Mouse (Mus musculus) limb, embryonic 13.5 days (tissue): ENCODE results near the gene Stap2. TPM values are rescaled to one million over a fixed set of nuclear protein-coding genes. Genes with fewer than 3 reads are reported as not detected.

Source experiments
- ATAC-seq: fragments of 200-750 bp; cut with Nextera tagmentation; 2 replicates; pipeline ENCODE4 v1.8.0; 2017; ENCODE audit warnings: low read depth, moderate number of reproducible peaks, moderate TSS enrichment; ENCODE audit not compliant: low FRiP score
- H3K27ac ChIP-seq: fragments of 300-500 bp; sonication (generic); 2 replicates; pipeline ENCODE4 v1.5.1; 2015; ENCODE audit warnings: inconsistent platforms, mild to moderate bottlenecking, moderate library complexity
- H3K27me3 ChIP-seq: fragments of 300-500 bp; sonication (generic); 2 replicates; pipeline ENCODE4 v1.6.1; 2015; ENCODE audit warnings: mild to moderate bottlenecking, inconsistent platforms
- H3K36me3 ChIP-seq: fragments of 300-500 bp; sonication (generic); 2 replicates; pipeline ENCODE4 v1.6.1; 2015; ENCODE audit warnings: inconsistent platforms, mild to moderate bottlenecking, moderate library complexity
- H3K4me1 ChIP-seq: fragments of 300-500 bp; sonication (generic); 2 replicates; pipeline ENCODE4 v1.6.1; 2015; ENCODE audit warnings: inconsistent platforms
- H3K4me2 ChIP-seq: fragments of 300-500 bp; sonication (generic); replicated peaks from 2 replicates; pipeline ENCODE4 v1.6.1; 2015; ENCODE audit warnings: inconsistent platforms, mild to moderate bottlenecking, moderate library complexity
- H3K4me3 ChIP-seq: fragments of 300-500 bp; sonication (generic); 2 replicates; pipeline ENCODE4 v1.5.1; 2015; ENCODE audit warnings: moderate library complexity, mild to moderate bottlenecking, inconsistent platforms
- H3K9ac ChIP-seq: fragments of 300-500 bp; sonication (generic); 2 replicates; pipeline ENCODE4 v1.6.1; 2015; ENCODE audit warnings: mild to moderate bottlenecking, inconsistent platforms
- H3K9me3 ChIP-seq: fragments of 300-500 bp; sonication (generic); 2 replicates; pipeline ENCODE4 v1.6.1; 2016; ENCODE audit warnings: inconsistent platforms
- WGBS: fragments of 180-500 bp; shearing (Covaris S2); methylation state at CpG from one replicate; pipeline ENCODE4 v1.1.7; 2015; 5-methylcytosine and 5-hydroxymethylcytosine counted together
- polyA plus RNA-seq: library from polyadenylated mRNA; unstranded; fragments of >200 nt; fragmentation: Nextera tagmentation; extraction: Ambion mirVana; gene quantifications from 2 replicates; pipeline ENCODE4 v1.2.1, GENCODE M21; 2015

The Stap2 gene
- polyA plus RNA-seq, 1 experiment from 2014 or later, result 8.1 TPM

- peaks cover 43% of the 10 kb centered on the region for H3K27me3 ChIP-seq
- no peak overlapping the region for H3K27ac ChIP-seq
- no peaks in the 10 kb centered on the region for H3K36me3 ChIP-seq
- peaks cover 23% of the 10 kb centered on the region for H3K4me1 ChIP-seq
- no peaks in the 10 kb centered on the region for H3K9me3 ChIP-seq
- 69% methylated on average over 6 of the region's 6 CpGs for WGBS
- no peak overlapping the region for H3K9ac ChIP-seq
- H3K4me3 ChIP-seq, result no peak overlapping the region
- ATAC-seq, result no peak
- no peak overlapping the region for H3K4me2 ChIP-seq
These were observed 51.6 kb downstream of the Stap2 start for GRCm38 (mm10) chr17:55953751-55954150.

- no peaks in the 10 kb centered on the region for H3K36me3 ChIP-seq
- 75% methylated on average over 6 of the region's 6 CpGs for WGBS
- H3K9me3 ChIP-seq, result no peaks in the 10 kb centered on the region
- H3K4me2 ChIP-seq, result no peak within 1 kb of the TSS
- H3K4me3 ChIP-seq, result no peak within 1 kb of the TSS
- no peak within 1 kb of the TSS for H3K9ac ChIP-seq
- no peak within 1 kb of the TSS for H3K27ac ChIP-seq
- no peak for ATAC-seq
- peaks cover 14% of the 10 kb centered on the region for H3K4me1 ChIP-seq
- peaks cover 43% of the 10 kb centered on the region for H3K27me3 ChIP-seq
These were observed 52.8 kb downstream of the Stap2 start, which contains the start of gene Ebi3 for GRCm38 (mm10) chr17:55952447-55953027. Gene Ebi3, plus strand, starts transcription at chr17:55952640.

GRCm38 (mm10) chr17:55952041-55952440 lies 53.3 kb downstream of the Stap2 start:
- Histone ChIP-seq H3K4me1 (peaks cover 10% of the 10 kb centered on the region; the same call in 1 of the 2 replicates), H3K4me2 (no peak overlapping the region), H3K4me3 (no peak overlapping the region), H3K9me3 (no peaks in the 10 kb centered on the region), H3K27ac (no peak overlapping the region), H3K9ac (no peak overlapping the region), H3K36me3 (no peaks in the 10 kb centered on the region), H3K27me3 (peaks cover 43% of the 10 kb centered on the region)
- no peak for ATAC-seq

GRCm38 (mm10) chr17:55950601-55951000 lies 54.8 kb downstream of the Stap2 start:
- H3K27ac ChIP-seq, result no peak overlapping the region

GRCm38 (mm10) chr17:55949400-55949799 lies 56.0 kb downstream of the Stap2 start, which contains the start of gene Zfp119b:
Gene Zfp119b, minus strand, starts transcription at chr17:55949500.
- no peak for ATAC-seq
- Histone ChIP-seq H3K4me3 (no peak within 1 kb of the TSS), H3K9ac (no peak within 1 kb of the TSS), H3K4me1 (0 out of 2 replicates have a peak, but pooled peaks cover 5% of the 10 kb centered on the region), H3K4me2 (no peak within 1 kb of the TSS), H3K36me3 (no peaks in the 10 kb centered on the region), H3K27me3 (peaks cover 30% of the 10 kb centered on the region), H3K27ac (no peak within 1 kb of the TSS), H3K9me3 (no peaks in the 10 kb centered on the region)
- 91% methylated on average over 2 of the region's 2 CpGs for WGBS

More at GRCm38 (mm10) chr17:55950601-55951000, 54.8 kb downstream of the Stap2 start:
- no peak overlapping the region for H3K4me3 ChIP-seq
- no peaks in the 10 kb centered on the region for H3K36me3 ChIP-seq
- ATAC-seq, result no peak
- H3K4me1 ChIP-seq, result 0 out of 2 replicates have a peak, but pooled peaks cover 3% of the 10 kb centered on the region
- H3K9ac ChIP-seq, result no peak overlapping the region
- no peak overlapping the region for H3K4me2 ChIP-seq
- peaks cover 42% of the 10 kb centered on the region for H3K27me3 ChIP-seq
- 70% methylated on average over 9 of the region's 9 CpGs for WGBS
- H3K9me3 ChIP-seq, result no peaks in the 10 kb centered on the region

- no peak overlapping the region for H3K4me3 ChIP-seq
- H3K9ac ChIP-seq, result no peak overlapping the region
- no peak overlapping the region for H3K4me2 ChIP-seq
- H3K27me3 ChIP-seq, result peaks cover 22% of the 10 kb centered on the region; the same call in 1 of the 2 replicates
- 0 out of 2 replicates have a peak, but pooled peaks cover 5% of the 10 kb centered on the region for H3K4me1 ChIP-seq
- WGBS, result 85% methylated on average over 4 of the region's 4 CpGs
- H3K9me3 ChIP-seq, result no peaks in the 10 kb centered on the region
- H3K27ac ChIP-seq, result no peak overlapping the region
- no peaks in the 10 kb centered on the region for H3K36me3 ChIP-seq
- ATAC-seq, result no peak
These were observed 56.7 kb downstream of the Stap2 start for GRCm38 (mm10) chr17:55948647-55949046.

Other genes starting within 250 kb of the Stap2 start
- gene Zfp119a, start 126.7 kb downstream of the Stap2 start, polyA plus RNA-seq, result 11.0 and 11.3 TPM in 2 replicates
- gene Zfp959, start 113.5 kb downstream of the Stap2 start, polyA plus RNA-seq, result 13.9 and 14.3 TPM in 2 replicates
- 7.0 and 7.6 TPM in 2 replicates for gene Zfp119b, start 56.1 kb downstream of the Stap2 start, polyA plus RNA-seq
- gene Ebi3, start 52.9 kb downstream of the Stap2 start, polyA plus RNA-seq, result 1.3 and 1.4 TPM in 2 replicates
- 25.5 and 27.8 TPM in 2 replicates for gene Yju2, start 46.5 kb downstream of the Stap2 start, polyA plus RNA-seq
- gene Shd, start 35.1 kb downstream of the Stap2 start, polyA plus RNA-seq, result 50.4 and 50.7 TPM in 2 replicates
- gene Fsd1, start 19.1 kb downstream of the Stap2 start, polyA plus RNA-seq, result 36.4 and 39.2 TPM in 2 replicates
- gene Mpnd, start 127 bp upstream of the Stap2 start, polyA plus RNA-seq, result 108 and 109 TPM in 2 replicates
- gene Sh3gl1, start 31.1 kb upstream of the Stap2 start, polyA plus RNA-seq, result 190 and 200 TPM in 2 replicates
- 27.4 and 29.0 TPM in 2 replicates for gene Chaf1a, start 34.9 kb upstream of the Stap2 start, polyA plus RNA-seq
- gene Ubxn6, start 69.4 kb upstream of the Stap2 start, polyA plus RNA-seq, result 45.3 and 49.4 TPM in 2 replicates
- gene Hdgfl2, start 74.0 kb upstream of the Stap2 start, polyA plus RNA-seq, result 152 and 156 TPM in 2 replicates
- gene Plin4, start 104.2 kb upstream of the Stap2 start, polyA plus RNA-seq, result 0.03 and 0.04 TPM in 2 replicates
- 0.13 TPM in 1 of 2 replicates, not detected in the other for gene Plin5, start 112.0 kb upstream of the Stap2 start, polyA plus RNA-seq
- 0.27 and 0.37 TPM in 2 replicates for gene Lrg1, start 116.4 kb upstream of the Stap2 start, polyA plus RNA-seq
- gene Sema6b, start 134.8 kb upstream of the Stap2 start, polyA plus RNA-seq, result 2.5 and 2.6 TPM in 2 replicates
- 11.3 and 12.0 TPM in 2 replicates for gene Tnfaip8l1, start 156.9 kb upstream of the Stap2 start, polyA plus RNA-seq
- gene Mydgf, start 178.3 kb upstream of the Stap2 start, polyA plus RNA-seq, result 98.6 and 102 TPM in 2 replicates
- gene Dpp9, start 213.3 kb upstream of the Stap2 start, polyA plus RNA-seq, result 34.9 and 39.8 TPM in 2 replicates